Mouse (Mus musculus) cortical plate, adult 2 months (tissue): ENCODE results near the gene Arhgap6. TPM values are rescaled to one million over a fixed set of nuclear protein-coding genes. Genes with fewer than 3 reads are reported as not detected.

Source experiments
- H3K27ac ChIP-seq: fragments of 200-500 bp; 2 replicates; pipeline ENCODE4 v1.5.1; 2012; ENCODE audit warnings: low read length, control low read depth, inconsistent platforms; ENCODE audit not compliant: insufficient read depth
- H3K4me1 ChIP-seq: fragments of 200-500 bp; 2 replicates; pipeline ENCODE4 v1.6.1; 2011; ENCODE audit warnings: low read length; ENCODE audit not compliant: control insufficient read depth, insufficient read depth
- H3K4me3 ChIP-seq: fragments of 200-500 bp; 2 replicates; pipeline ENCODE4 v1.5.1; 2011; ENCODE audit warnings: mild to moderate bottlenecking, low read length, control low read depth; ENCODE audit not compliant: insufficient read depth
- CTCF ChIP-seq: fragments of 200-500 bp; IDR thresholded peaks from 2 replicates; pipeline ENCODE4 v1.5.1; 2011; ENCODE audit warnings: mild to moderate bottlenecking, control low read depth, low read length; ENCODE audit not compliant: insufficient read depth; ENCODE audit errors: extremely low read depth
- POLR2A ChIP-seq: fragments of 200-500 bp; IDR thresholded peaks from 2 replicates; pipeline ENCODE4 v1.6.1; 2011; ENCODE audit warnings: mild to moderate bottlenecking, low read length, control low read depth; ENCODE audit not compliant: insufficient read depth; ENCODE audit errors: extremely low read depth
- polyA plus RNA-seq: library from polyadenylated mRNA; depleted of rRNA; stranded (reverse); fragments of >200 nt; gene quantifications from 2 replicates; pipeline ENCODE4 v1.2.3, GENCODE M21; 2012

The Arhgap6 gene
- polyA plus RNA-seq, 1 experiment: 3.0 TPM

- no peak overlapping the region for H3K27ac ChIP-seq
- H3K4me3 ChIP-seq: no peak overlapping the region
- no peaks in the 10 kb centered on the region for H3K4me1 ChIP-seq
- no peak for TF ChIP-seq POLR2A
- TF ChIP-seq CTCF: no peak
Measured at GRCm38 (mm10) chrX:168848062-168848461, 53.2 kb downstream of the Arhgap6 start.

GRCm38 (mm10) chrX:168874688-168875087 lies 79.8 kb downstream of the Arhgap6 start:
- TF ChIP-seq CTCF: no peak
- no peak for TF ChIP-seq POLR2A
- Histone ChIP-seq H3K4me3 (no peak overlapping the region), H3K4me1 (no peaks in the 10 kb centered on the region), H3K27ac (no peak overlapping the region)

- H3K4me3 ChIP-seq: no peak overlapping the region
- H3K27ac ChIP-seq: no peak overlapping the region
- no peaks in the 10 kb centered on the region for H3K4me1 ChIP-seq
- no peak for TF ChIP-seq POLR2A
- no peak for TF ChIP-seq CTCF
Measured at GRCm38 (mm10) chrX:168903557-168903956, 108.7 kb downstream of the Arhgap6 start.

GRCm38 (mm10) chrX:168904086-168904485 lies 109.2 kb downstream of the Arhgap6 start:
- Histone ChIP-seq H3K27ac (no peak overlapping the region), H3K4me1 (no peaks in the 10 kb centered on the region), H3K4me3 (no peak overlapping the region)
- TF ChIP-seq CTCF (no peak), POLR2A (no peak)

- H3K27ac ChIP-seq: no peak overlapping the region
- H3K4me3 ChIP-seq: no peak overlapping the region
- no peak for TF ChIP-seq POLR2A
- no peak for TF ChIP-seq CTCF
- H3K4me1 ChIP-seq: no peaks in the 10 kb centered on the region
Measured at GRCm38 (mm10) chrX:168907586-168907985, 112.7 kb downstream of the Arhgap6 start.

GRCm38 (mm10) chrX:168913519-168913918 lies 118.6 kb downstream of the Arhgap6 start:
- Histone ChIP-seq H3K4me1 (no peaks in the 10 kb centered on the region), H3K27ac (no peak overlapping the region), H3K4me3 (no peak overlapping the region)
- TF ChIP-seq CTCF (no peak), POLR2A (no peak)

GRCm38 (mm10) chrX:168920942-168921341 lies 126.0 kb downstream of the Arhgap6 start:
- no peak for TF ChIP-seq CTCF
- H3K4me1 ChIP-seq: no peaks in the 10 kb centered on the region
- no peak overlapping the region for H3K27ac ChIP-seq
- H3K4me3 ChIP-seq: no peak overlapping the region

- Histone ChIP-seq H3K4me3 (no peak overlapping the region), H3K27ac (no peak overlapping the region), H3K4me1 (no peaks in the 10 kb centered on the region)
- TF ChIP-seq CTCF (no peak), POLR2A (no peak)
Measured at GRCm38 (mm10) chrX:168932420-168932819, 137.5 kb downstream of the Arhgap6 start.

- Histone ChIP-seq H3K4me3 (no peak overlapping the region), H3K4me1 (no peaks in the 10 kb centered on the region), H3K27ac (no peak overlapping the region)
- TF ChIP-seq CTCF (no peak), POLR2A (no peak)
Measured at GRCm38 (mm10) chrX:168935447-168935846, 140.5 kb downstream of the Arhgap6 start.

GRCm38 (mm10) chrX:168937941-168938340 lies 143.0 kb downstream of the Arhgap6 start:
- Histone ChIP-seq H3K4me3 (no peak overlapping the region), H3K27ac (no peak overlapping the region), H3K4me1 (no peaks in the 10 kb centered on the region)
- TF ChIP-seq POLR2A: no peak
- TF ChIP-seq CTCF: peak; percentile 22; the same call in 1 of the 2 replicates

- Histone ChIP-seq H3K4me3 (no peak overlapping the region), H3K4me1 (no peaks in the 10 kb centered on the region), H3K27ac (no peak overlapping the region)
- TF ChIP-seq CTCF (no peak), POLR2A (no peak)
Measured at GRCm38 (mm10) chrX:168941684-168942083, 146.8 kb downstream of the Arhgap6 start.
